Mouse (Mus musculus) E14TG2a.4 (cell line): Measurements from ENCODE around the gene Plekhg1.
A peak's percentile ranks its signal among the peaks of the same experiment; 100 is the strongest.

Source experiments
- H3K27me3 ChIP-seq: 2 replicates; pipeline ENCODE4 v1.6.1; 2014; ENCODE audit warnings: low read length, control low read depth; ENCODE audit not compliant: insufficient read depth
- H3K36me3 ChIP-seq: 2 replicates; pipeline ENCODE4 v1.6.1; 2014; ENCODE audit warnings: low read length, control low read depth; ENCODE audit not compliant: insufficient read depth
- H3K4me1 ChIP-seq: replicated peaks from 2 replicates; pipeline ENCODE4 v1.6.1; 2014; ENCODE audit warnings: low read depth, low read length, control low read depth
- H3K4me3 ChIP-seq: replicated peaks from 2 replicates; pipeline ENCODE4 v1.5.1; 2014; ENCODE audit warnings: mild to moderate bottlenecking, low read length
- H3K9me3 ChIP-seq: 2 replicates; pipeline ENCODE4 v1.6.1; 2014; ENCODE audit warnings: low read length, control low read depth
- CTCF ChIP-seq: conservative IDR thresholded peaks from 2 replicates; pipeline ENCODE4 v1.5.1; 2014; ENCODE audit warnings: low read length
- NANOG ChIP-seq: IDR thresholded peaks from 2 replicates; pipeline ENCODE4 v1.6.1; 2014; ENCODE audit warnings: borderline replicate concordance, low read length, mixed read lengths
- POU5F1 ChIP-seq: IDR thresholded peaks from 2 replicates; pipeline ENCODE4 v1.6.1; 2014; ENCODE audit warnings: low read length, borderline replicate concordance

Plekhg1 gene

GRCm38 (mm10) chr10:3827368-3827767 lies 87.2 kb downstream of the Plekhg1 start:
- no peaks in the 10 kb centered on the region for H3K4me1 ChIP-seq
- no peaks in the 10 kb centered on the region for H3K36me3 ChIP-seq
- H3K9me3 ChIP-seq, result no peaks in the 10 kb centered on the region
- no peaks in the 10 kb centered on the region for H3K27me3 ChIP-seq
- TF ChIP-seq POU5F1 (no peak), NANOG (no peak), CTCF (no peak)
- no peak overlapping the region for H3K4me3 ChIP-seq

DNA sequence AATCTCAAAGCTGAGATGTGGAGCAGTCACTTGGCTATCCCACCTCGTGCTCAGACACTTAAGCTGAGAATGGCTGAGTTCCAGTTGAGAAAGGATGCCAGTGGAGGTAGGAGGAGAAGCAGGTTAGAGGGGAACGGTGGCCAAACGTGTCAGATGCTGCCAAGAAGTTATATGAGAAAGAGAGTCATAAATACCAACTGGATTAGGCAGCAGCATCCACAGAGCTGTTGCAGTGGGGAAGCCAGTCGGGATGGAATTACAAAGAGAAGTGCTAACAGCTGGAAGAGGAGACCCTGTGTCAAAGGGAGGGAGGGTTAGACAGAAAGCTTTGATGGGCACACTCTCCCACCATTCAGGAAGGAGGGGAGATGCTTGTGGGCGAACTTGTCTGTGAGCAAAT lies 89.3 kb downstream of the Plekhg1 start:
- H3K4me3 ChIP-seq, result no peak overlapping the region
- no peaks in the 10 kb centered on the region for H3K27me3 ChIP-seq
- no peaks in the 10 kb centered on the region for H3K9me3 ChIP-seq
- TF ChIP-seq NANOG (no peak), CTCF (no peak), POU5F1 (no peak)
- peaks cover under 1% of the 10 kb centered on the region; the same call in 1 of the 2 replicates for H3K4me1 ChIP-seq
- H3K36me3 ChIP-seq, result no peaks in the 10 kb centered on the region

DNA sequence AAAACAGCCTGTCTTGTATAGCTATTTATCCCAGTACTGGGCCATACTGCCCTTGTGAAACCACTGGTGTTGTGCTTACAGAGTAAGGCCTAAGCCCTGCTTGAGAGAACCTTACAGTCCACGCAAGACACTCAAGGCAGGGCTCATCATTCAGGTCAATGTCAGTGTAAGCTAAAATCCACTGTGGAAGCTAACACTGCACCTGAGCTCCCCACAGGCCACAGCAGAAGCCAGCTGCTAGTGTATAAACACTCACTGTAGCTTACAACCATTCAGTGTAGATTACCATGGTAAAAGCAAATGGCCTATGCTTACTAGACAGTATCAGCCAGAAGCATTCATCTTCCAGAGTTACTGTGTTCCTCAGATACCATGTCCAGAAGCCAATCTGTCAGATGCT lies 90.5 kb downstream of the Plekhg1 start:
- Histone ChIP-seq H3K27me3 (no peaks in the 10 kb centered on the region), H3K9me3 (no peaks in the 10 kb centered on the region), H3K36me3 (no peaks in the 10 kb centered on the region), H3K4me1 (peaks cover 5% of the 10 kb centered on the region), H3K4me3 (no peak overlapping the region)
- no peak for TF ChIP-seq POU5F1
- no peak for TF ChIP-seq CTCF
- TF ChIP-seq NANOG, result no peak

- no peaks in the 10 kb centered on the region for H3K36me3 ChIP-seq
- H3K4me1 ChIP-seq, result peaks cover 5% of the 10 kb centered on the region
- TF ChIP-seq NANOG, result no peak
- TF ChIP-seq CTCF, result no peak
- no peak for TF ChIP-seq POU5F1
- no peaks in the 10 kb centered on the region for H3K9me3 ChIP-seq
- no peak overlapping the region for H3K4me3 ChIP-seq
- no peaks in the 10 kb centered on the region for H3K27me3 ChIP-seq
Measured at GRCm38 (mm10) chr10:3831597-3832351, 91.6 kb downstream of the Plekhg1 start.

DNA sequence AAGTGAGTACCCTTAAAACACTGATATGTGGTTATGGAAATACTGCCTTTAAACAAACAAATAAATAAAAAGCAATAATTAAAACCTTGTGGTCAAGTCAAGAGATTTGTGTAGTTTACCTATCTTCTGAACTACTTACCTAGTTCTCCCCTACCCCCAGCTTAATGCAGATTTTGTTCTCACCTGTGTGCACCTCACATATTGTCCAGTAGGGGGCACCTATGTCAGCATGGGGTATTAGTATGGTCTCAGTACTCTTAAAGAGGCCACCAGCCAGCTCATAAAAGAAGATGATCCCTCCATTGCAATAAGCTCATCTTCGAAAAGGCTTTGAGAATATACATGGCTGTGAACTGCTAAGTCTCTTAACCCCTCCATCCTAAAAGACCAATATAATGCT lies 93.9 kb downstream of the Plekhg1 start:
- TF ChIP-seq NANOG, result no peak
- peak; percentile 52 for TF ChIP-seq CTCF
- no peak for TF ChIP-seq POU5F1

DNA sequence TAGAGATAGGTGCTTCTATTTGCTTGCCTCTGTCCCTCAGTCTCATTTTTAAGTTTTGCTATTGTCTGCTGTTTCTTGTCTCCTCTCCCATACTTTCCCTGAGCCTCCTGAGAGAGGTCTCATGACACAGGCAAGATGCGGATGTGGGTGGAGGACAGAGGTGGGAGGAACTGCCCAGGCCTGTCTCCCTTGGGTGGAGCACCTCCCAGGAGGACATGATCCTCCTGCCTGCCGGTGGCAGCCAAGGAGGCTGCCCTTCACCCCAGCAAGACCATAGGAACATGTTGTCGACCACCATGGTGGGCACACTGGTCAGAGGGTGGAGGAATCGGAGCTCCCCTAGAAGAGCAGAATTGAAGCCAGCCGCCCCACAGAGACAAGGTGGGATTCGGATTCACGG lies 94.5 kb downstream of the Plekhg1 start:
- H3K4me1 ChIP-seq, result peaks cover 5% of the 10 kb centered on the region
- H3K9me3 ChIP-seq, result no peaks in the 10 kb centered on the region
- TF ChIP-seq NANOG (no peak), POU5F1 (no peak), CTCF (no peak)
- H3K27me3 ChIP-seq, result no peaks in the 10 kb centered on the region
- peak overlapping the region; percentile 44 for H3K4me3 ChIP-seq
- no peaks in the 10 kb centered on the region for H3K36me3 ChIP-seq

More for the DNA sequence above, 93.9 kb downstream of the Plekhg1 start:
- H3K27me3 ChIP-seq, result no peaks in the 10 kb centered on the region
- H3K4me3 ChIP-seq, result no peak overlapping the region
- no peaks in the 10 kb centered on the region for H3K36me3 ChIP-seq
- H3K4me1 ChIP-seq, result peaks cover 5% of the 10 kb centered on the region
- H3K9me3 ChIP-seq, result no peaks in the 10 kb centered on the region

- Histone ChIP-seq H3K4me1 (peaks cover 5% of the 10 kb centered on the region), H3K36me3 (no peaks in the 10 kb centered on the region), H3K9me3 (no peaks in the 10 kb centered on the region), H3K27me3 (no peaks in the 10 kb centered on the region), H3K4me3 (no peak overlapping the region)
- TF ChIP-seq CTCF (no peak), NANOG (no peak), POU5F1 (no peak)
Measured at GRCm38 (mm10) chr10:3835616-3836015, 95.5 kb downstream of the Plekhg1 start.

DNA sequence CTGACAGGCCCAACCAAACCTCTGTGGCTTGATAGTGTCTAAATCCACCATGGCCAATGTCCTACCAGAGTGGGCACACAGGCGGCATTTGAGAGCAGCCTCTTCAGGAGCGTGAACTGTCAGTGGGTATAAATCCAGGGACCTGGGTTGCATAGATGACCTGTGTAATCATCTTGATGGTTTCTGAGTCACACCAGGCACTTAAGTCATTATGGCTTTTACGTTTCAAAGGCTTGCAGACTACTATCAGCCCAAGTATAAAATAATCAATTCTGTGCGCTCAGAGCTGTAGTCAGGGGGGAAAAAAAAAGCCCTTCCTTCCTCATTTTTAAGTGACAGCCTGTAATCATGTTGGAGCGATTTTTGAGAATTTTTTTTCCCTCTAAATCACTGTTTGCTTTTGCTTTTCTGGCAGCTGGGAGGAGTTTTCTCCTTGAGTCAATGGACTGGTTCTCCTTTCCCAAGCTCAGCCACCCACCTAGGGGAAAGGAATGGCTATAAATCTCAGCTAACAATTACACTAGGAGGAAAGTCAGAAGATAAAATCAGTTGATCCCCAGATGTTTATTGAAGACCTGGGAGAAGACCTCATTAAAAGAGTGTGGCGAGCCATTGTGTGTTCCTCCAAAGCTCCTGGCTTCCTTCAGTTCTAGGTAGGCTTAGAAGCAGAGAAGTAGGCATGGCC lies 99.7 kb downstream of the Plekhg1 start:
- Histone ChIP-seq H3K4me1 (peaks cover 5% of the 10 kb centered on the region), H3K36me3 (no peaks in the 10 kb centered on the region), H3K4me3 (no peak overlapping the region), H3K9me3 (no peaks in the 10 kb centered on the region), H3K27me3 (no peaks in the 10 kb centered on the region)
- TF ChIP-seq POU5F1 (no peak), NANOG (no peak), CTCF (no peak)
